Comparison of ENCODE assay signal across 15 mouse cellular contexts in the genomic region with DNA sequence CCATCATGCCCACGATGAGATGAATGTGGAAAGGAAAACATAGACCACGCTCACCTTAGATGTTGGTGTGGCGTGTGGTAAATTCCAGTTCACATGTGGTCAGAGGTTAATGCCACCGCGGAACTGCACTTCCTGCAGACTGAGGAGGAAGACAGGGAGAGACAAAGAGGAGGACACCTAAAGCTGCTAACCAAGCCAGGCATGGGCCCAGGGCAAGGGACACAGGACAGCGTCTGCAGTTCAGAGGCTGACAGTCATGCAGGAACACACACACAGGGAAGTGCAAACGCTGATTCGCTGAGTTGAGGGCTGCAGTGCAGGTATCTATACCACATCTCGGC. TPM values are rescaled to one million over a fixed set of nuclear protein-coding genes. Genes with fewer than 3 reads are reported as not detected.
"Had no signal": no experiment of that assay in that cellular context is flagged by ENCODE, and none has a peak within 500 bp of the region (broad histone marks: within the 10 kb centered on the region; RNA-seq: fewer than 3 reads in every experiment).

No protein-coding gene starts in this region.

- H3K4me2 ChIP-seq: kidney, embryonic 15.5 days; limb, embryonic 12.5 days; limb, embryonic 15.5 days; liver, embryonic 11.5 days; lung, embryonic 14.5 days; neural tube, embryonic 12.5 days; neural tube, embryonic 15.5 days; stomach, embryonic 15.5 days had no signal

- DNase-seq: kidney, adult 8-10 months; right cerebral cortex, adult 18-20 months had no signal

- H3K9me3 ChIP-seq: kidney, embryonic 15.5 days; limb, embryonic 12.5 days; limb, embryonic 15.5 days; neural tube, embryonic 12.5 days; neural tube, embryonic 15.5 days; stomach, embryonic 15.5 days had no signal

- H3K27ac ChIP-seq: kidney, embryonic 15.5 days; limb, embryonic 12.5 days; limb, embryonic 15.5 days; liver, embryonic 14.5 days; neural tube, embryonic 12.5 days; neural tube, embryonic 15.5 days; stomach, embryonic 15.5 days had no signal

- H3K4me1 ChIP-seq: limb, embryonic 15.5 days; neural tube, embryonic 12.5 days had no signal

- H3K27me3 ChIP-seq: kidney, embryonic 15.5 days; limb, embryonic 12.5 days; limb, embryonic 15.5 days; neural tube, embryonic 12.5 days; neural tube, embryonic 15.5 days; stomach, embryonic 15.5 days had no signal

- ATAC-seq: liver, postnatal 0 days; lung, postnatal 0 days had no signal

- H3K4me3 ChIP-seq: kidney, embryonic 15.5 days; limb, embryonic 12.5 days; limb, embryonic 15.5 days; neural tube, embryonic 12.5 days; neural tube, embryonic 15.5 days; stomach, embryonic 15.5 days had no signal

- H3K9ac ChIP-seq: kidney, embryonic 15.5 days; limb, embryonic 12.5 days; limb, embryonic 15.5 days; liver, embryonic 14.5 days; liver, postnatal 0 days; lung, embryonic 14.5 days; neural tube, embryonic 12.5 days; neural tube, embryonic 15.5 days; stomach, embryonic 15.5 days had no signal

RNA-seq across cellular contexts. Expression of a gene that starts 19.2 kb away (rescaled TPM):
- total RNA-seq: midbrain, postnatal 0 days had no signal
- polyA plus RNA-seq: kidney, embryonic 15.5 days; limb, embryonic 15.5 days; liver, embryonic 11.5 days; liver, embryonic 14.5 days; liver, postnatal 0 days; lung, embryonic 14.5 days; lung, postnatal 0 days; neural tube, embryonic 15.5 days; stomach, embryonic 15.5 days; thymus, postnatal 0 days had no signal
